Mouse (Mus musculus): Measurements from ENCODE around the gene Ttc28.

- TF ChIP-seq CTCF (IDR thresholded peaks at IDR 0.05; ENCODE audit: low read depth) (no peak), EP300 (optimal IDR thresholded peaks at IDR 0.05) (no peak)
Observed at GRCm38 (mm10) chr5:111142837-111143236, 263.2 kb downstream of the Ttc28 start.

Measured in stomach, postnatal 0 days (tissue).